Mouse (Mus musculus) hindbrain, embryonic 12.5 days (tissue): ENCODE measurements around the gene Galm. TPM values are rescaled to one million over a fixed set of nuclear protein-coding genes. Genes with fewer than 3 reads are reported as not detected.

Experiments used
- ATAC-seq: fragments of 200-750 bp; cut with Nextera tagmentation; 2 replicates; pipeline ENCODE4 v1.8.0; 2017; ENCODE audit warnings: moderate TSS enrichment; ENCODE audit not compliant: low FRiP score
- H3K27ac ChIP-seq: fragments of 300-500 bp; sonication (generic); 2 replicates; pipeline ENCODE4 v1.5.1; 2016; ENCODE audit warnings: mild to moderate bottlenecking
- H3K27me3 ChIP-seq: fragments of 300-500 bp; sonication (generic); 2 replicates; pipeline ENCODE4 v1.6.1; 2016; ENCODE audit warnings: mild to moderate bottlenecking
- H3K36me3 ChIP-seq: fragments of 300-500 bp; sonication (generic); 2 replicates; pipeline ENCODE4 v1.6.1; 2016; ENCODE audit warnings: mild to moderate bottlenecking
- H3K4me1 ChIP-seq: fragments of 300-500 bp; sonication (generic); 2 replicates; pipeline ENCODE4 v1.6.1; 2016
- H3K4me2 ChIP-seq: fragments of 300-500 bp; sonication (generic); replicated peaks from 2 replicates; pipeline ENCODE4 v1.6.1; 2016; ENCODE audit warnings: mild to moderate bottlenecking
- H3K4me3 ChIP-seq: fragments of 300-500 bp; sonication (generic); 2 replicates; pipeline ENCODE4 v1.5.1; 2016; ENCODE audit warnings: mild to moderate bottlenecking
- H3K9ac ChIP-seq: fragments of 300-500 bp; sonication (generic); 2 replicates; pipeline ENCODE4 v1.6.1; 2016; ENCODE audit warnings: mild to moderate bottlenecking, moderate library complexity
- H3K9me3 ChIP-seq: fragments of 300-500 bp; sonication (generic); replicated peaks from 2 replicates; pipeline ENCODE4 v1.6.1; 2016; ENCODE audit warnings: mild to moderate bottlenecking
- WGBS: fragments of 180-500 bp; shearing (Covaris S2); methylation state at CpG from one replicate; pipeline ENCODE4 v1.1.7; 2016; 5-methylcytosine and 5-hydroxymethylcytosine counted together
- polyA plus RNA-seq: library from polyadenylated mRNA; unstranded; fragments of >200 nt; fragmentation: Nextera tagmentation; extraction: Ambion mirVana; gene quantifications from 2 replicates; pipeline ENCODE4 v1.2.1, GENCODE M21; 2016

Galm gene
- polyA plus RNA-seq, 1 experiment from 2014 or later, result 9.1 TPM

GRCm38 (mm10) chr17:80099823-80100222 is 27.4 kb upstream of the Galm start:
- Histone ChIP-seq H3K27ac (no peak overlapping the region), H3K4me3 (no peak overlapping the region), H3K4me1 (peaks cover 17% of the 10 kb centered on the region), H3K9me3 (no peaks in the 10 kb centered on the region), H3K36me3 (no peaks in the 10 kb centered on the region), H3K27me3 (no peaks in the 10 kb centered on the region), H3K4me2 (no peak overlapping the region), H3K9ac (no peak overlapping the region)
- no peak for ATAC-seq
- 90% methylated on average over 6 of the region's 6 CpGs for WGBS

GRCm38 (mm10) chr17:80105348-80105978 is 21.8 kb upstream of the Galm start:
- H3K4me1 ChIP-seq, result no peaks in the 10 kb centered on the region
- no peak overlapping the region for H3K27ac ChIP-seq
- H3K4me3 ChIP-seq, result no peak overlapping the region
- no peaks in the 10 kb centered on the region for H3K36me3 ChIP-seq
- H3K9me3 ChIP-seq, result 0 out of 2 replicates have a peak, but pooled peaks cover 8% of the 10 kb centered on the region
- no peak overlapping the region for H3K9ac ChIP-seq
- no peak for ATAC-seq
- H3K4me2 ChIP-seq, result no peak overlapping the region
- H3K27me3 ChIP-seq, result no peaks in the 10 kb centered on the region
- WGBS, result 87% methylated on average over 10 of the region's 10 CpGs

GRCm38 (mm10) chr17:80112665-80113305 is 14.5 kb upstream of the Galm start:
- 79% methylated on average over 5 of the region's 5 CpGs for WGBS
- Histone ChIP-seq H3K27ac (no peak overlapping the region), H3K4me2 (no peak overlapping the region), H3K4me3 (no peak overlapping the region), H3K9ac (no peak overlapping the region), H3K36me3 (no peaks in the 10 kb centered on the region), H3K27me3 (no peaks in the 10 kb centered on the region), H3K9me3 (0 out of 2 replicates have a peak, but pooled peaks cover 8% of the 10 kb centered on the region), H3K4me1 (no peaks in the 10 kb centered on the region)
- no peak for ATAC-seq

- Histone ChIP-seq H3K4me1 (no peaks in the 10 kb centered on the region), H3K9me3 (0 out of 2 replicates have a peak, but pooled peaks cover 6% of the 10 kb centered on the region), H3K4me2 (no peak overlapping the region), H3K36me3 (no peaks in the 10 kb centered on the region), H3K9ac (no peak overlapping the region), H3K4me3 (no peak overlapping the region), H3K27me3 (no peaks in the 10 kb centered on the region), H3K27ac (no peak overlapping the region)
- WGBS, result 91% methylated on average over 4 of the region's 4 CpGs
- ATAC-seq, result no peak
Measured at GRCm38 (mm10) chr17:80113468-80113867, 13.8 kb upstream of the Galm start.

- H3K4me1 ChIP-seq, result no peaks in the 10 kb centered on the region
- H3K27ac ChIP-seq, result no peak overlapping the region
- no peak overlapping the region for H3K4me3 ChIP-seq
- H3K36me3 ChIP-seq, result no peaks in the 10 kb centered on the region
- no peaks in the 10 kb centered on the region for H3K9me3 ChIP-seq
- H3K4me2 ChIP-seq, result no peak overlapping the region
- H3K9ac ChIP-seq, result no peak overlapping the region
- no peaks in the 10 kb centered on the region for H3K27me3 ChIP-seq
- no peak for ATAC-seq
- WGBS, result 78% methylated on average over 3 of the region's 3 CpGs
Measured at GRCm38 (mm10) chr17:80120396-80120795, 6.9 kb upstream of the Galm start.

GRCm38 (mm10) chr17:80121833-80122232 is 5.4 kb upstream of the Galm start:
- H3K4me1 ChIP-seq, result no peaks in the 10 kb centered on the region
- 57% methylated on average over 1 of the region's 1 CpGs for WGBS
- H3K27me3 ChIP-seq, result no peaks in the 10 kb centered on the region
- no peak overlapping the region for H3K4me3 ChIP-seq
- no peak for ATAC-seq
- no peak overlapping the region for H3K4me2 ChIP-seq
- H3K27ac ChIP-seq, result no peak overlapping the region
- no peaks in the 10 kb centered on the region for H3K9me3 ChIP-seq
- no peaks in the 10 kb centered on the region for H3K36me3 ChIP-seq
- H3K9ac ChIP-seq, result no peak overlapping the region

- no peak overlapping the region for H3K9ac ChIP-seq
- no peaks in the 10 kb centered on the region for H3K9me3 ChIP-seq
- H3K4me1 ChIP-seq, result peaks cover 9% of the 10 kb centered on the region
- 89% methylated on average over 5 of the region's 5 CpGs for WGBS
- no peak overlapping the region for H3K4me2 ChIP-seq
- no peaks in the 10 kb centered on the region for H3K27me3 ChIP-seq
- no peak for ATAC-seq
- no peaks in the 10 kb centered on the region for H3K36me3 ChIP-seq
- H3K4me3 ChIP-seq, result no peak overlapping the region
- H3K27ac ChIP-seq, result no peak overlapping the region
Measured at GRCm38 (mm10) chr17:80124985-80125750, 2.1 kb upstream of the Galm start.

GRCm38 (mm10) chr17:80126166-80126565 is 1.1 kb upstream of the Galm start:
- H3K36me3 ChIP-seq, result no peaks in the 10 kb centered on the region
- H3K9me3 ChIP-seq, result no peaks in the 10 kb centered on the region
- H3K4me2 ChIP-seq, result no peak overlapping the region
- WGBS, result 89% methylated on average over 6 of the region's 6 CpGs
- no peak for ATAC-seq
- no peak overlapping the region for H3K4me3 ChIP-seq
- peaks cover 9% of the 10 kb centered on the region for H3K4me1 ChIP-seq
- H3K27me3 ChIP-seq, result no peaks in the 10 kb centered on the region
- no peak overlapping the region for H3K9ac ChIP-seq
- H3K27ac ChIP-seq, result no peak overlapping the region

- Histone ChIP-seq H3K9me3 (no peaks in the 10 kb centered on the region), H3K4me3 (no peak overlapping the region), H3K36me3 (no peaks in the 10 kb centered on the region), H3K4me2 (peak overlapping the region; percentile 77; the same call in 1 of the 2 replicates), H3K9ac (no peak overlapping the region), H3K27me3 (no peaks in the 10 kb centered on the region), H3K4me1 (peaks cover 9% of the 10 kb centered on the region), H3K27ac (no peak overlapping the region)
- 89% methylated on average over 13 of the region's 13 CpGs for WGBS
- ATAC-seq, result no peak
Measured at GRCm38 (mm10) chr17:80128476-80128990, 1.3 kb downstream of the Galm start.

- Histone ChIP-seq H3K27me3 (no peaks in the 10 kb centered on the region), H3K9ac (no peak overlapping the region), H3K36me3 (no peaks in the 10 kb centered on the region), H3K4me1 (peaks cover 9% of the 10 kb centered on the region), H3K27ac (no peak overlapping the region), H3K4me2 (no peak overlapping the region), H3K9me3 (no peaks in the 10 kb centered on the region), H3K4me3 (no peak overlapping the region)
- 83% methylated on average over 4 of the region's 4 CpGs for WGBS
- no peak for ATAC-seq
Measured at GRCm38 (mm10) chr17:80129387-80129786, 2.1 kb downstream of the Galm start.

- H3K4me3 ChIP-seq, result no peak overlapping the region
- H3K4me1 ChIP-seq, result peaks cover 9% of the 10 kb centered on the region
- no peaks in the 10 kb centered on the region for H3K36me3 ChIP-seq
- no peak overlapping the region for H3K9ac ChIP-seq
- ATAC-seq, result no peak
- H3K4me2 ChIP-seq, result no peak overlapping the region
- H3K27me3 ChIP-seq, result no peaks in the 10 kb centered on the region
- no peak overlapping the region for H3K27ac ChIP-seq
- no peaks in the 10 kb centered on the region for H3K9me3 ChIP-seq
- WGBS, result 75% methylated on average over 9 of the region's 9 CpGs
Measured at GRCm38 (mm10) chr17:80130718-80131430, 3.6 kb downstream of the Galm start.

- 33% methylated on average over 1 of the region's 1 CpGs for WGBS
- H3K9ac ChIP-seq, result no peak overlapping the region
- H3K27ac ChIP-seq, result no peak overlapping the region
- no peaks in the 10 kb centered on the region for H3K36me3 ChIP-seq
- no peak overlapping the region for H3K4me3 ChIP-seq
- no peak overlapping the region for H3K4me2 ChIP-seq
- H3K9me3 ChIP-seq, result no peaks in the 10 kb centered on the region
- no peak for ATAC-seq
- H3K4me1 ChIP-seq, result peaks cover 9% of the 10 kb centered on the region
- no peaks in the 10 kb centered on the region for H3K27me3 ChIP-seq
Measured at GRCm38 (mm10) chr17:80131431-80131766, 4.1 kb downstream of the Galm start.
